Mouse (Mus musculus) ES-Bruce4 (cell line): ENCODE results near the gene Slc9a1.

Experiments used
- CTCF ChIP-seq: IDR thresholded peaks from one replicate; pipeline ENCODE4 v1.8.1; 2011; ENCODE audit warnings: low read depth, low read length
- EP300 ChIP-seq: IDR thresholded peaks from 2 replicates; pipeline ENCODE4 v1.6.1; 2011; ENCODE audit warnings: low read depth, low read length; ENCODE audit not compliant: insufficient read depth
- POLR2A ChIP-seq: IDR thresholded peaks from one replicate; pipeline ENCODE4 v1.8.1; 2011; ENCODE audit warnings: low read length; ENCODE audit not compliant: insufficient read depth

GRCm38 (mm10) chr4:133440377-133440795 lies 70.9 kb downstream of the Slc9a1 start:
- TF ChIP-seq CTCF (no peak), POLR2A (no peak), EP300 (no peak)
